Mouse (Mus musculus) layer of hippocampus, postnatal 14 days (tissue): ENCODE results near the gene Des. TPM values are rescaled to one million over a fixed set of nuclear protein-coding genes. Genes with fewer than 3 reads are reported as not detected.
A peak's percentile ranks its signal among the peaks of the same experiment; 100 is the strongest.

Experiments used
- DNase-seq, 2 experiments: peaks; one replicate each; pipeline ENCODE4 v3.0.0; 2021 to 2022; ENCODE audit warnings: low spot score in 2 of 2, mixed read lengths in 1 of 2
- long read RNA-seq, 2 experiments: library from polyadenylated mRNA; stranded (forward); transcript quantifications; one replicate each; pipeline ENCODE4 v2.0.0; 2021
- total RNA-seq, 2 experiments: library from RNA; stranded (reverse); gene quantifications; 2 replicates each; pipeline ENCODE4 v1.2.3; 2021

The Des gene
- total RNA-seq: 1 to 10 TPM; 1.6 to 1.8 TPM
- long read RNA-seq, experiment 1, partial matches to known transcripts: 0 of 1 reads
- long read RNA-seq, experiment 1, other reads (novel, unspliced or antisense): 0 of 1 reads
- long read RNA-seq, experiment 2, partial matches to known transcripts: 0 of 3 reads
- long read RNA-seq, experiment 2, other reads (novel, unspliced or antisense): 1 of 3 reads

DNA sequence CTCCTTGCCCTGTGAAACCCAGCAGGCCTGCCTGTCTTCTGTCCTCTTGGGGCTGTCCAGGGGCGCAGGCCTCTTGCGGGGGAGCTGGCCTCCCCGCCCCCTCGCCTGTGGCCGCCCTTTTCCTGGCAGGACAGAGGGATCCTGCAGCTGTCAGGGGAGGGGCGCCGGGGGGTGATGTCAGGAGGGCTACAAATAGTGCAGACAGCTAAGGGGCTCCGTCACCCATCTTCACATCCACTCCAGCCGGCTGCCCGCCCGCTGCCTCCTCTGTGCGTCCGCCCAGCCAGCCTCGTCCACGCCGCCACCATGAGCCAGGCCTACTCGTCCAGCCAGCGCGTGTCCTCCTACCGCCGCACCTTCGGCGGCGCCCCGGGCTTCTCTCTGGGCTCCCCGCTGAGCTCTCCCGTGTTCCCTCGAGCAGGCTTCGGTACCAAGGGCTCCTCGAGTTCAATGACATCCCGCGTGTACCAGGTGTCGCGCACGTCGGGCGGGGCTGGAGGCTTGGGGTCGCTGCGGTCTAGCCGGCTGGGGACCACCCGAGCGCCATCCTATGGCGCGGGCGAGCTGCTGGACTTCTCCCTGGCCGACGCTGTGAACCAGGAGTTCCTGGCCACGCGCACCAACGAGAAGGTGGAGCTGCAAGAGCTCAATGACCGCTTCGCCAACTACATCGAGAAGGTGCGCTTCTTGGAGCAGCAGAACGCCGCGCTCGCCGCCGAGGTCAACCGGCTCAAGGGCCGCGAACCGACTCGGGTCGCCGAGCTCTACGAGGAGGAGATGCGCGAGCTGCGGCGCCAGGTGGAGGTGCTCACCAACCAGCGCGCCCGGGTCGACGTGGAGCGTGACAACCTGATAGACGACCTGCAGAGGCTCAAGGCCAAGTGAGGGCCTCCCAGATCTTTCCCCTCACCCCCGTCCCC, at the start of gene Des:
Des (plus strand) TSS at position 218 of the 920 bp plus-strand sequence.
- DNase-seq: no peak

- DNase-seq: no peak
Observed at GRCm38 (mm10) chr1:75311694-75312093, 48.4 kb upstream of the Des start.

DNA sequence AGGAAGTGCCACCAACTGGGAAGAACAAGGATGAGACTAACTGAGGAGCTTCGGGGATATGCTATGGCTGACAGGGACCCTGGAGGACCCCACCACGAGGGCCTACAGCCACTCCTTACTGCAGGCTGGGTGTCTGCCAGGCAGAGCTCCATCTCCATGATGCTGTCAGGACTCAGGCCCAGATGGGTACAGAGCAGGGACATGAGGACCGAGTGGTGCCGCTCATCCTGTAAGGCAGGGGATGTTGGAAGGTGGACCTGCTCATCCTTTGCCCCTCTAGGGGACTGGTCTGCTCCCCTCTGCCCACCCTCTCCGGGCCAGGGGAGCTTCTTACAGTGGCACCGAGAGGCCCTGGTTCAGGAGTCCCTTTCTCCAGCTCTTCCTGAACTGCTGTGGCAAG, 45.1 kb upstream of the Des start:
- DNase-seq: no peak

DNA sequence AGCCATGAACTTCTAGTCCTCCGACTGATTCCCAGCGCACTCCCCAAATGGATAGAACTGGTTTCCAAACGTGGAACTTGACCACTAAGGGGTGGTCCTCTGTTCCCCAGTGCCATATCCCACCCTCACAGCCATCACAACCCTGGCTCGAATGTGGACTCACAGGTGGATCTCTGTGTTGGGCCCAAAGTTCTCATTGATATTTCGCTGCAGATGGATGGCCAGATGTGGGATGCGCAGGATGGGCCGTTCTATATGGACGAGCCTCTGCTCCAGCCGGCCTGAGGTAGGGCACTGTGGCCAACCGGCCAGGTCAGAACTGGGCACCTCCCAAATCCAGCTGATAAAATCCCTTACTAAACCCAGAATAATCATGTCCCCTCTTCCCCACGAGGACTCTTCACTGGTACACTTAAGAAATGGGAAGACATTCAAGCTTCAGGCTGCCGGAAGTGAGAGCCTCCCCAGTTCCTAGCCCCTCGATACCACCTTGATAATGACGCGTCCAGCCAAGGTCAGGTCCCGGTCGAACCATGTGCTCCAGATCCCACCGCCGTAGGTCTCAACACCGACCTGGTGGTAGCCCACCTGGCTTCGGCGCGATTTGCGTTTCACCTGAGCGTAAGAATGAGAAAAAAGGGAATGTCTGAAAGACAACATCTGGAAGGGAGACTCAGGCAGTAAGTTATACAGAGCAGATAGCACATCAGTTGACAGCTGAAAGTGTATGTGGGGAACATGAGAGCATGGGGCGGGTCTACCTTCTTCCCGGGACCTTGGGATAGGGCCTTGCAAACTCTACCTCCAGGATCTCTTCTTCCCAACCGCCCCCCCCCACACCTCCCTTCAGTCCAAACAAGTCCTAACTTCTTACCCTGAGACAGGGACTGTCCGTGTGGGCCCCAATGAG, 44.4 kb upstream of the Des start:
- no peak for DNase-seq

DNA sequence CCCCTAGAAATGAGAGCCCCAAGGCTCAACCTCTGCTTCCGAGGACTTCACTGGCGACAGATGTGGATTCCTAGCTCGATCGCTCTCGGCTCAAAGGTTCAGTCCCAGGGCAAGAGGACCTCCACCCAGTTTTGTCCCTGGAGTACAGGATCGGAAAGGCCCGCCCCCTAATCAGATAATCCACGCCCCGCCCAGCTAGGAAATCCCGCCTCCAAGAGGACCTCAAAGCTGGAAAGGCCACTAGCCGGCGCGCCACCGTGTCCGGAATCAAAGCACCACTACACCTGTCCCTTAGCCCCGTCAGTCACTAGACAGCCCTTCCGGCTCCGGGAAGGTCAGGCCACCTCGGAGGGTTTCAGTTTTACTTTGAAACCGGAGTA, 43.3 kb upstream of the Des start:
- peak; percentile 75 to 80 for DNase-seq

GRCm38 (mm10) chr1:75317241-75318201, 42.6 kb upstream of the Des start, which contains the start of gene Dnpep:
Gene Dnpep, minus strand, starts transcription at chr1:75317990.
- DNase-seq: peak; percentile 100

- no peak for DNase-seq
Observed at GRCm38 (mm10) chr1:75318301-75318700, 41.8 kb upstream of the Des start.

DNA sequence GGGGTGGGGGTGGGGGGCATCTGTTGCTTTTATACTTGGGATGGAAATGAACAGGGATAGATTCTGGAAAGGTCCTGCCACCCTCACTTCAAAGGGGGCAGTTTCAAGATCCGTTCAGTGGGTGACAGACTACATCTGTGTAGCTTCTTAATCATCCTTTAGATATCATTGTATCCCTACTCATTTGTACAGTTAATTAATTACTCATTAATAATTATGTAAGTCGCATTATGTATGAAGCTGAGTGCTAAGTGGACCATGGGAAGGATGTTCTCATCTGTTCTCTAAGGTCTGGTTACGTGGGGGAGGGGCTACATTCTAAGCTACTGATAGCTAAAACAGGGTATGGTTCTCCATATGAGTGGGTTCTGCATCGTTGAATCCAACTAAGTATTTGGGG, 41.4 kb upstream of the Des start:
- DNase-seq: no peak

DNA sequence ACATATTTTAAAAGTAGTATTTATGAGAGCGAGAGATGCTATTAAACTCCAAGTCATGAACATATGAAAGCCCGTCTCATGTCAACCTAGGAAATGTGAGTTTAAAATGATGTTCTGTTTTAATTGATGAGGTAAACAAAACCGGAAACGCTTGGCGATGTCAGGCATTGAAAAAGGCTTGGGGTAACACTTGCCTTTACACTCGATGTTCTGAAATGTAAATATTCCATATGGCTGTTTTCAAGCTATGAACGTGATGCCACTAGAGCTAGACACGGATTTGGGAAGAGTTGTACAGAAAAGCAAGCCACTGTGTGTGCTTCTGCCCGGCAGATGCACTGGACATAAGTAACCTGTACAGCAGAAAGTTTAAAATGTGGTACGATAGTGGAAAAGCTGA, 41.0 kb upstream of the Des start:
- no peak for DNase-seq

GRCm38 (mm10) chr1:75327461-75327860, 32.7 kb upstream of the Des start:
- no peak for DNase-seq

GRCm38 (mm10) chr1:75331271-75331670, 28.9 kb upstream of the Des start:
- DNase-seq: no peak

DNA sequence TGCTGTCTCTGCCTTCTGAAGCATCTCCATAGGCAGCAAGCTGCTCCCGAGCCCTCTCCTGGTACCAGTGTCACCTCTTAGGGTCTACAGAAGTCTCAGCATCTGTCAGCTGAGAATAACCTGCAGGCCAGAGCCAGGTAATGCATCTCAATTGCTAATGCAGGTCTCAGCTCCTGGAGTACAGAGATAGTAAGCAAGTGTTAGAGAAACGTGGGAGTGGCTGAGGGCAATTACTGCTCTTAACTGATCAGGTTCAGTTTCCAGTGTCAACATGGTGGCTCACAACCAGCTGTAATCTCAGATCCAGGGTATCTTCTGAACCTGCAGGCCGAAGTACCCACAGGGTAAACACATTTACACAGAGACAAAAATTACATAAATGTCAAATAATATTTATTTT, 23.7 kb upstream of the Des start:
- no peak for DNase-seq

DNA sequence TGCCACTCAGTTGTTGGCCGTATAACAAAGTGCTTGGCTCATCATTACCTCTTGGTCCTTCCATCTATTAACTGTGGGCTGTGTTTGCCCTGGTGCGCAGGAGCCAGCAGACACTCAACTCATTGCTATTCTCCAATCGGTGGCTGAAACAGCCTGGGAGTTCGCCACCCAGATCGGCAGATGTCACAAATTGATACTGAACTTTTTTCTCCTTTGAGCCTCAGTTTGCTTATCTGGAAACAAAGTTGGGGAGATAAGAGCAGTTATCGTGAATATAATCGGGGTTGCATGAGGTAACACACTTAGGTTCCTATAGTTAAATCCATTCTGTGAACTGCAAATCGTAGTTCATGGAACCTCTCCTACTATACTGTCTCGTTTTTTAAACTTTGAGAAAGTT, 23.0 kb upstream of the Des start:
- no peak for DNase-seq

GRCm38 (mm10) chr1:75338091-75338694, 21.9 kb upstream of the Des start:
- peak; percentile 42 for DNase-seq

DNA sequence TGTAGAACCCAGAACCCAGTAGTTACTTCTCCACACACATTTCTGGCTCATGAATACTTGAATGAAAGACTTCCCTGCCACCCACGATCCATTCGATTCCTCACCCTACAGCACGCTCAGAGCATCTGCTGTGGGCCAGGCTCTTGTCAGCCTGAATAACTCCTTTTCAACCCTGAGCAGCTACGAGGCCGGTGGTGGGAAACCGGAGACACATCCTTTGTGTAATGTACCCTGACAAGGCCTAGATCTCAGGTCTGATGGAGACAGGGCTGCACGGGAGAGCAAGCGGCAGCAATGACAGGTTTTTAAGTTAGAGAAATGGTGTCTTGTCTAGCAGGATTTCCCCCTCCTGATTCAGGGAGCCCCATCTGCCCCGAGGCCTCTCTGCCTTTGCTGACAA, 20.8 kb upstream of the Des start:
- peak; percentile 33 to 55 for DNase-seq

DNA sequence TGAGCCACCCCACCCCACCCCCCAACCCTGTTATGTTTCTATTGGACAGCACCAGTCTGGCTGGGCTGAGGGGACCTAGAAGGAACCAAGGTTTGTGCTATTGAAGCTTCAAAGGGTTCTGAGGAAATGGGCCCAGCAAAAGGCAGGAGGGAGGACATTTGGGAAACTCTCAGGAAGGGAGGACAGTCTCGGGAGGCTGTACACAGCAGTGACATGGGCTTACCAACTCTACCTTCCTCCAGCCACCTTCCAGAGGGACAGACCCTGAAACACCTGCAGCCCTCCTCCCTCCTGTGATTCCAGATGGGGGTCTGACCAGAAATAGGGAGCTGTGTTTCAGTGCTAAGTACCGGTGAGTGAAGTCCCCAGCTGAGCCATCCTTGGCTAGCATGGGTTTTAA, 19.6 kb upstream of the Des start:
- DNase-seq: no peak

DNA sequence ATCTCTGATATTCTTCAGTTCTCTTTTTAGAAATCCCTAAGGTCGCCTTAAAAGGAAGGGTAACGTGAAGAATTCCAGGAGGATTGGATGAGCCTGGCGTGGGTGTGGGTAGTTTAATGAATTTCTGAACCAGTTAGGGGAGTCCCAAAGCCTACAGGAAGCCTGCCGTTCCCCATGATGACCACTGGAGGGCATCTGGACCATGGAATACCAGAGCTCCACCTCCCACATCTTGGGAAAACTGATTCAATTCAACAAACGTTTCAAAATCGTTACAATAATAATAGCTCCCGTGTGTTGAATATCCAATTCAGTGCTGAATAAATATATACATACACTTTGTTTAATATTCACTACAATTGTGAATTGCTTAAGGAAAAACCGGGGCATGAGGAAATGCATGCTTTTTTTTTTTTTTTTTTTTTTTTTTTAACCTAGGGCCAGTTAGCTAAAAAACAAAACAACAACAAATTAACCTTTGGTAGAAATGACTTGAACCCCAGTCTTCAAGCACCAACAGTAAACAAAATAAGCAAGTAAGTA, 17.2 kb upstream of the Des start:
- peak; percentile 71 to 86 for DNase-seq

GRCm38 (mm10) chr1:75344291-75345035, 15.7 kb upstream of the Des start:
- no peak for DNase-seq
